12 mouse cellular contexts compared by ENCODE assay signal in genomic region chr4:132397120-132397519, GRCm38 (mm10). TPM values are rescaled to one million over a fixed set of nuclear protein-coding genes. Genes with fewer than 3 reads are reported as not detected.
DNase-seq lines count a peak whose midpoint lies in the region; ATAC-seq and TF ChIP-seq lines count a peak whose summit lies in the region.
"Had no signal": no experiment of that assay in that cellular context is flagged by ENCODE, and none has a peak within 500 bp of the region (broad histone marks: within the 10 kb centered on the region; RNA-seq: fewer than 3 reads in every experiment).

No protein-coding gene starts in this region.

- 0 out of 2 replicates have a peak, but pooled peaks cover 2% of the 10 kb centered on the region for H3K9me3 ChIP-seq in liver, embryonic 11.5 days (ENCODE audit: control insufficient read depth, low read length)
- H3K9me3 ChIP-seq: neural tube, embryonic 15.5 days had no signal

- H3K27me3 ChIP-seq in kidney, adult 2 months (replicated peaks; ENCODE audit: control insufficient read depth, insufficient read depth, low read length) = no peaks in the 10 kb centered on the region
- H3K27me3 ChIP-seq in C2C12 (ENCODE audit: control insufficient read depth, insufficient read depth, insufficient read length) = no peaks in the 10 kb centered on the region
- H3K27me3 ChIP-seq in liver, embryonic 11.5 days (replicated peaks; ENCODE audit: control insufficient read depth, insufficient read depth, low read length) = no peaks in the 10 kb centered on the region
- H3K27me3 ChIP-seq: neural tube, embryonic 15.5 days had no signal

- no peak overlapping the region for H3K9ac ChIP-seq in liver, embryonic 11.5 days (ENCODE audit: low read depth, low read length)
- H3K9ac ChIP-seq: neural tube, embryonic 15.5 days had no signal

- H3K27ac ChIP-seq in gastrocnemius, adult 2 months = peak overlapping the region; percentile 78
- no peak overlapping the region for H3K27ac ChIP-seq in kidney, adult 2 months (ENCODE audit: insufficient read depth, low read depth, low read length)
- H3K27ac ChIP-seq in liver, embryonic 11.5 days (ENCODE audit: low read depth, low read length) = peak overlapping the region; percentile 26; the same call in 1 of the 2 replicates
- H3K27ac ChIP-seq: macrophage had no signal

- TF ChIP-seq CTCF in gastrocnemius, adult 2 months (IDR thresholded peaks at IDR 0.05) = no peak
- TF ChIP-seq CTCF in kidney, adult 2 months (conservative IDR thresholded peaks at IDR 0.05; ENCODE audit: insufficient read depth, insufficient read length, low read depth, low read length) = no peak
- TF ChIP-seq CTCF in C2C12 (IDR thresholded peaks at IDR 0.05; ENCODE audit: control insufficient read depth, insufficient read depth, insufficient read length) = no peak

- no peak for DNase-seq in gastrocnemius, adult 2 months
- DNase-seq in gastrocnemius, postnatal 25 days = no peak
- DNase-seq in kidney, adult 2 months = no peak
- DNase-seq in kidney, adult 18-20 months = no peak
- no peak for DNase-seq in liver, embryonic 11.5 days (ENCODE audit: low spot score)
- no peak for DNase-seq in T-cell, adult 2 months (ENCODE audit: low spot score)
- no peak for DNase-seq in cerebellum, postnatal 4 days (ENCODE audit: low spot score in 2 of 2)
- DNase-seq: adrenal gland, postnatal 14 days had no signal

- peaks cover 77% of the 10 kb centered on the region for H3K79me3 ChIP-seq in C2C12 (ENCODE audit: low read depth)

- intact Hi-C loops in gastrocnemius, adult 2 months (cut with DNase I) = no loop called here

- H3K4me1 ChIP-seq in kidney, adult 2 months (ENCODE audit: control insufficient read depth, insufficient read depth, low read length) = peaks cover 17% of the 10 kb centered on the region
- H3K4me1 ChIP-seq in liver, embryonic 11.5 days (replicated peaks; ENCODE audit: control insufficient read depth, insufficient read depth, low read length) = peaks cover 14% of the 10 kb centered on the region

- H3K79me2 ChIP-seq in C2C12 (ENCODE audit: control insufficient read depth, insufficient read depth) = peaks cover 99% of the 10 kb centered on the region

- H3K36me3 ChIP-seq in kidney, adult 2 months (ENCODE audit: control insufficient read depth, insufficient read depth, low read length) = no peaks in the 10 kb centered on the region
- peaks cover 15% of the 10 kb centered on the region for H3K36me3 ChIP-seq in C2C12 (ENCODE audit: control insufficient read depth, insufficient read depth)
- 0 out of 2 replicates have a peak, but pooled peaks cover 3% of the 10 kb centered on the region for H3K36me3 ChIP-seq in liver, embryonic 11.5 days (ENCODE audit: control insufficient read depth, insufficient read depth, low read length)
- H3K36me3 ChIP-seq: neural tube, embryonic 15.5 days had no signal

- no peak for TF ChIP-seq POLR2A in kidney, adult 2 months (IDR thresholded peaks at IDR 0.05; ENCODE audit: low read depth, low read length)

- ATAC-seq in liver, embryonic 11.5 days (replicated peaks; ENCODE audit: low FRiP score) = 0 out of 2 replicates have a peak, but pooled peaks have one; percentile 44
- ATAC-seq: inflammation-experienced regulatory T-cells, adult 6 months had no signal

- H3ac ChIP-seq in C2C12 (ENCODE audit: control insufficient read depth, insufficient read length, low read depth) = peak overlapping the region; percentile 12

- H3K4me3 ChIP-seq in gastrocnemius, adult 2 months = peak overlapping the region; percentile 73
- peak overlapping the region; percentile 28 for H3K4me3 ChIP-seq in kidney, adult 2 months (ENCODE audit: insufficient read depth, low read depth, low read length)
- peak overlapping the region; percentile 43 for H3K4me3 ChIP-seq in C2C12 (ENCODE audit: insufficient read depth, poor library complexity, severe bottlenecking)
- H3K4me3 ChIP-seq in liver, embryonic 11.5 days (ENCODE audit: low read depth, low read length) = peak overlapping the region; percentile 44

- H3K4me2 ChIP-seq in liver, embryonic 11.5 days = peak overlapping the region; percentile 69

- WGBS in kidney, adult 2 months = 62% methylated on average over 3 of the region's 3 CpGs
- 66% methylated on average over 3 of the region's 3 CpGs for WGBS in liver, embryonic 11.5 days

TF ChIP-seq in C2C12, 6 proteins besides CTCF, POLR2A, EP300 and RAD21:
- TF ChIP-seq MAX (IDR thresholded peaks at IDR 0.05) = no peak
- no peak for TF ChIP-seq FOSL1 (IDR thresholded peaks at IDR 0.05; ENCODE audit: insufficient read depth, low read length, poor library complexity, severe bottlenecking)
- no peak for TF ChIP-seq MYOG (IDR thresholded peaks at IDR 0.05; ENCODE audit: control insufficient read depth, extremely low read depth, insufficient read length)
- TF ChIP-seq USF1 (IDR thresholded peaks at IDR 0.05; ENCODE audit: low read depth) = no peak
- TF ChIP-seq MYOD1 (IDR thresholded peaks at IDR 0.05; ENCODE audit: control insufficient read depth, insufficient read length, low read depth) = no peak
- no peak for TF ChIP-seq CEBPB (IDR thresholded peaks at IDR 0.05; ENCODE audit: low read depth)

RNA-seq across cellular contexts. Expression of gene Phactr4, which starts 25.2 kb away (rescaled TPM):
- 10 to 100 TPM; 14.6 to 15.6 TPM for total RNA-seq in gastrocnemius, adult 2 months (2021)
- 10 to 100 TPM; 10.3 to 10.6 TPM for total RNA-seq in gastrocnemius, postnatal 25 days (2021)
- polyA plus RNA-seq in kidney, adult 2 months (2012; rRNA removed) = 19.5 and 25.2 TPM in 2 replicates
- polyA plus RNA-seq in C2C12 (2012; fragmentation: generic; extraction: Trizol) = 21.8 TPM
- 30.9 and 32.4 TPM in 2 replicates for polyA plus RNA-seq in liver, embryonic 11.5 days (2014; fragmentation: Nextera tagmentation; extraction: Ambion mirVana)

RNA-seq across cellular contexts. Expression of gene Rcc1, which starts 43.7 kb away (rescaled TPM):
- total RNA-seq in gastrocnemius, adult 2 months (2021) = 1 to 10 TPM; 7.7 to 7.8 TPM
- total RNA-seq in gastrocnemius, postnatal 25 days (2021) = 1 to 10 TPM; 6.5 to 6.6 TPM
- polyA plus RNA-seq in kidney, adult 2 months (2012; rRNA removed) = 9.4 and 10.1 TPM in 2 replicates
- 110 TPM for polyA plus RNA-seq in C2C12 (2012; fragmentation: generic; extraction: Trizol)
- polyA plus RNA-seq in liver, embryonic 11.5 days (2014; fragmentation: Nextera tagmentation; extraction: Ambion mirVana) = 99.8 and 105 TPM in 2 replicates
